Mouse (Mus musculus) G1E (cell line): ENCODE measurements around the gene Prdm16.

Source experiments
- CTCF ChIP-seq: IDR thresholded peaks from 2 replicates; pipeline ENCODE4 v1.5.1; 2012; ENCODE audit warnings: low read depth, low read length, inconsistent platforms, mixed read lengths
- GATA1 ChIP-seq: IDR thresholded peaks from 2 replicates; pipeline ENCODE4 v1.6.1; 2012; ENCODE audit warnings: borderline replicate concordance, low read length, inconsistent platforms, mixed read lengths
- GATA2 ChIP-seq: IDR thresholded peaks from 2 replicates; pipeline ENCODE4 v1.6.1; 2012; ENCODE audit warnings: low read depth, low read length, inconsistent platforms, borderline replicate concordance
- POLR2AphosphoS5 ChIP-seq: IDR thresholded peaks from 2 replicates; pipeline ENCODE4 v1.6.1; 2012; ENCODE audit warnings: low read depth, low read length, inconsistent platforms; ENCODE audit not compliant: insufficient replicate concordance
- TAL1 ChIP-seq: conservative IDR thresholded peaks from 2 replicates; pipeline ENCODE4 v1.6.1; 2012; ENCODE audit warnings: low read depth, low read length, inconsistent platforms, mixed read lengths

- no peak for TF ChIP-seq GATA1
- TF ChIP-seq CTCF, result no peak
- TF ChIP-seq POLR2AphosphoS5, result no peak
- no peak for TF ChIP-seq TAL1
- TF ChIP-seq GATA2, result no peak
Observed at GRCm38 (mm10) chr4:154636053-154636433, 630 bp downstream of the Prdm16 start.
